Mouse (Mus musculus): ENCODE results near the gene Trip6.
A peak's percentile ranks its signal among the peaks of the same experiment; 100 is the strongest.

GRCm38 (mm10) chr5:137358382-137358781 lies 44.2 kb upstream of the Trip6 start:
- TF ChIP-seq CTCF (IDR thresholded peaks at IDR 0.05; ENCODE audit: control insufficient read depth, insufficient read depth, low read length) (peak; percentile 50; the same call in 1 of the 2 replicates), POLR2A (IDR thresholded peaks at IDR 0.05; ENCODE audit: borderline replicate concordance, control insufficient read depth, low read depth, low read length) (no peak)

Measured in bone marrow, adult 2 months (tissue).